Mouse (Mus musculus) midbrain, embryonic 13.5 days (tissue): ENCODE data around the gene Rac1. TPM values are rescaled to one million over a fixed set of nuclear protein-coding genes. Genes with fewer than 3 reads are reported as not detected.
A peak's percentile ranks its signal among the peaks of the same experiment; 100 is the strongest.
"Not testable (repeated sequence)": the region's sequence is repeated elsewhere in the genome, so short reads cannot be mapped to it uniquely, and the experiment has no call there.

ENCODE experiments used
- ATAC-seq: fragments of 200-750 bp; cut with Nextera tagmentation; 2 replicates; pipeline ENCODE4 v1.8.0; 2017; ENCODE audit warnings: mild to moderate bottlenecking, moderate TSS enrichment, moderate library complexity
- H3K27ac ChIP-seq: fragments of 300-500 bp; sonication (generic); 2 replicates; pipeline ENCODE4 v1.5.1; 2015; ENCODE audit warnings: inconsistent platforms, mild to moderate bottlenecking, moderate library complexity
- H3K27me3 ChIP-seq: fragments of 300-500 bp; sonication (generic); 2 replicates; pipeline ENCODE4 v1.6.1; 2015; ENCODE audit warnings: mild to moderate bottlenecking, inconsistent platforms
- H3K36me3 ChIP-seq: fragments of 300-500 bp; sonication (generic); 2 replicates; pipeline ENCODE4 v1.6.1; 2015; ENCODE audit warnings: mild to moderate bottlenecking, inconsistent platforms
- H3K4me1 ChIP-seq: fragments of 300-500 bp; sonication (generic); replicated peaks from 2 replicates; pipeline ENCODE4 v1.6.1; 2015; ENCODE audit warnings: inconsistent platforms
- H3K4me2 ChIP-seq: fragments of 300-500 bp; sonication (generic); replicated peaks from 2 replicates; pipeline ENCODE4 v1.6.1; 2015; ENCODE audit warnings: moderate library complexity, mild to moderate bottlenecking, inconsistent platforms
- H3K4me3 ChIP-seq: fragments of 300-500 bp; sonication (generic); replicated peaks from 2 replicates; pipeline ENCODE4 v1.5.1; 2015; ENCODE audit warnings: mild to moderate bottlenecking, inconsistent platforms
- H3K9ac ChIP-seq: fragments of 300-500 bp; sonication (generic); replicated peaks from 2 replicates; pipeline ENCODE4 v1.6.1; 2015; ENCODE audit warnings: mild to moderate bottlenecking, inconsistent platforms
- H3K9me3 ChIP-seq: fragments of 300-500 bp; sonication (generic); 2 replicates; pipeline ENCODE4 v1.6.1; 2016; ENCODE audit warnings: mild to moderate bottlenecking, inconsistent platforms
- WGBS: fragments of 180-500 bp; shearing (Covaris S2); methylation state at CpG from one replicate; pipeline ENCODE4 v1.1.7; 2015; 5-methylcytosine and 5-hydroxymethylcytosine counted together
- polyA plus RNA-seq: library from polyadenylated mRNA; unstranded; fragments of >200 nt; fragmentation: Nextera tagmentation; extraction: Ambion mirVana; gene quantifications from 2 replicates; pipeline ENCODE4 v1.2.1, GENCODE M21; 2015

Rac1 gene
- polyA plus RNA-seq = 334 and 373 TPM in 2 replicates

- no peaks in the 10 kb centered on the region for H3K9me3 ChIP-seq
- H3K4me1 ChIP-seq = peaks cover 35% of the 10 kb centered on the region
- no peaks in the 10 kb centered on the region for H3K27me3 ChIP-seq
- ATAC-seq = peak; percentile 97
- no peaks in the 10 kb centered on the region; the same call in 1 of the 2 replicates for H3K36me3 ChIP-seq
- under 1% methylated on average over 86 of the region's 105 CpGs for WGBS
- peak within 1 kb of the TSS; percentile 100 for H3K4me3 ChIP-seq
- H3K4me2 ChIP-seq = peak within 1 kb of the TSS; percentile 90
- peak within 1 kb of the TSS; percentile 99 for H3K9ac ChIP-seq
- H3K27ac ChIP-seq = peak within 1 kb of the TSS; percentile 95
Measured at GRCm38 (mm10) chr5:143527486-143528307, at the start of gene Rac1. Rac1 (minus strand) TSS chr5:143528036.

- ATAC-seq = no peak
- Histone ChIP-seq H3K4me3 (no peak overlapping the region), H3K9ac (no peak overlapping the region), H3K9me3 (no peaks in the 10 kb centered on the region), H3K27me3 (no peaks in the 10 kb centered on the region), H3K4me1 (no peaks in the 10 kb centered on the region), H3K36me3 (no peaks in the 10 kb centered on the region), H3K27ac (no peak overlapping the region), H3K4me2 (no peak overlapping the region)
- WGBS = 88% methylated on average over 19 of the region's 19 CpGs
Measured at GRCm38 (mm10) chr5:143574261-143575178, 46.7 kb upstream of the Rac1 start.

- Histone ChIP-seq H3K36me3 (no peaks in the 10 kb centered on the region), H3K4me1 (no peaks in the 10 kb centered on the region), H3K9ac (no peak overlapping the region), H3K27me3 (no peaks in the 10 kb centered on the region), H3K9me3 (no peaks in the 10 kb centered on the region), H3K27ac (no peak overlapping the region), H3K4me2 (no peak overlapping the region), H3K4me3 (no peak overlapping the region)
- 96% methylated on average over 4 of the region's 4 CpGs for whole genome bisulfite sequencing
- ATAC-seq = no peak
Measured at GRCm38 (mm10) chr5:143573067-143573466, 45.2 kb upstream of the Rac1 start.

GRCm38 (mm10) chr5:143572195-143572594 lies 44.4 kb upstream of the Rac1 start:
- Histone ChIP-seq H3K27me3 (no peaks in the 10 kb centered on the region), H3K9me3 (no peaks in the 10 kb centered on the region), H3K36me3 (no peaks in the 10 kb centered on the region), H3K9ac (no peak overlapping the region), H3K4me2 (no peak overlapping the region), H3K27ac (no peak overlapping the region), H3K4me3 (no peak overlapping the region), H3K4me1 (no peaks in the 10 kb centered on the region)
- WGBS = 88% methylated on average over 5 of the region's 5 CpGs
- ATAC-seq = no peak

- no peak overlapping the region for H3K9ac ChIP-seq
- no peaks in the 10 kb centered on the region for H3K27me3 ChIP-seq
- H3K36me3 ChIP-seq = peaks cover 17% of the 10 kb centered on the region
- H3K4me2 ChIP-seq = no peak overlapping the region
- H3K27ac ChIP-seq = no peak overlapping the region
- no peak overlapping the region for H3K4me3 ChIP-seq
- no peaks in the 10 kb centered on the region for H3K4me1 ChIP-seq
- no peak for ATAC-seq
- WGBS = 25% methylated on average over 6 of the region's 6 CpGs
- H3K9me3 ChIP-seq = no peaks in the 10 kb centered on the region
Measured at GRCm38 (mm10) chr5:143567860-143568259, 40.0 kb upstream of the Rac1 start.

- Histone ChIP-seq H3K4me1 (no peaks in the 10 kb centered on the region), H3K27ac (no peak overlapping the region), H3K9ac (no peak overlapping the region), H3K27me3 (no peaks in the 10 kb centered on the region), H3K36me3 (peaks cover 21% of the 10 kb centered on the region), H3K4me2 (no peak overlapping the region), H3K9me3 (no peaks in the 10 kb centered on the region), H3K4me3 (no peak overlapping the region)
- no peak for ATAC-seq
- WGBS = 89% methylated on average over 5 of the region's 5 CpGs
Measured at GRCm38 (mm10) chr5:143567258-143567670, 39.4 kb upstream of the Rac1 start.

GRCm38 (mm10) chr5:143566804-143567203 lies 39.0 kb upstream of the Rac1 start:
- not testable (repeated sequence) for H3K4me1 ChIP-seq, H3K4me2 ChIP-seq, H3K27ac ChIP-seq, H3K27me3 ChIP-seq, ATAC-seq, H3K9me3 ChIP-seq, H3K4me3 ChIP-seq, H3K9ac ChIP-seq
- peaks cover 22% of the 10 kb centered on the region for H3K36me3 ChIP-seq
- 95% methylated on average over 6 of the region's 6 CpGs for WGBS

- 82% methylated on average over 14 of the region's 14 CpGs for WGBS
- no peaks in the 10 kb centered on the region for H3K27me3 ChIP-seq
- 0 out of 2 replicates have a peak overlapping the region, but pooled peaks have one; percentile 5 for H3K27ac ChIP-seq
- no peak overlapping the region for H3K4me2 ChIP-seq
- H3K36me3 ChIP-seq = peaks cover 22% of the 10 kb centered on the region
- peaks cover 14% of the 10 kb centered on the region for H3K4me1 ChIP-seq
- ATAC-seq = no peak
- H3K9ac ChIP-seq = no peak overlapping the region
- H3K9me3 ChIP-seq = no peaks in the 10 kb centered on the region
- no peak overlapping the region for H3K4me3 ChIP-seq
Measured at GRCm38 (mm10) chr5:143561544-143562185, 33.8 kb upstream of the Rac1 start.

- ATAC-seq = no peak
- no peak overlapping the region for H3K4me3 ChIP-seq
- H3K9ac ChIP-seq = no peak overlapping the region
- 93% methylated on average over 4 of the region's 4 CpGs for WGBS
- peaks cover 22% of the 10 kb centered on the region for H3K36me3 ChIP-seq
- no peaks in the 10 kb centered on the region for H3K9me3 ChIP-seq
- peaks cover 14% of the 10 kb centered on the region for H3K4me1 ChIP-seq
- H3K27ac ChIP-seq = no peak overlapping the region
- no peaks in the 10 kb centered on the region for H3K27me3 ChIP-seq
- H3K4me2 ChIP-seq = no peak overlapping the region
Measured at GRCm38 (mm10) chr5:143561009-143561408, 33.2 kb upstream of the Rac1 start.

GRCm38 (mm10) chr5:143558731-143559130 lies 30.9 kb upstream of the Rac1 start:
- Histone ChIP-seq H3K9ac (no peak overlapping the region), H3K36me3 (peaks cover 22% of the 10 kb centered on the region), H3K27me3 (no peaks in the 10 kb centered on the region), H3K9me3 (no peaks in the 10 kb centered on the region), H3K4me1 (peaks cover 14% of the 10 kb centered on the region), H3K27ac (no peak overlapping the region), H3K4me3 (no peak overlapping the region), H3K4me2 (no peak overlapping the region)
- no peak for ATAC-seq
- WGBS = 95% methylated on average over 3 of the region's 3 CpGs

- no peak for ATAC-seq
- H3K27me3 ChIP-seq = no peaks in the 10 kb centered on the region
- no peaks in the 10 kb centered on the region for H3K9me3 ChIP-seq
- H3K4me1 ChIP-seq = peaks cover 26% of the 10 kb centered on the region
- no peak overlapping the region for H3K4me3 ChIP-seq
- 81% methylated on average over 6 of the region's 6 CpGs for WGBS
- no peak overlapping the region for H3K27ac ChIP-seq
- no peak overlapping the region for H3K9ac ChIP-seq
- H3K36me3 ChIP-seq = peaks cover 14% of the 10 kb centered on the region
- H3K4me2 ChIP-seq = no peak overlapping the region
Measured at GRCm38 (mm10) chr5:143555233-143555632, 27.4 kb upstream of the Rac1 start.
